Mouse (Mus musculus) kidney, embryonic 16.5 days (tissue): Measurements from ENCODE around the gene Arrdc3. TPM values are rescaled to one million over a fixed set of nuclear protein-coding genes. Genes with fewer than 3 reads are reported as not detected.
A peak's percentile ranks its signal among the peaks of the same experiment; 100 is the strongest.

Source experiments
- ATAC-seq: fragments of 200-750 bp; cut with Nextera tagmentation; 2 replicates; pipeline ENCODE4 v1.8.0; 2017; ENCODE audit warnings: moderate TSS enrichment; ENCODE audit not compliant: low FRiP score, low TSS enrichment
- H3K27ac ChIP-seq: fragments of 300-500 bp; sonication (generic); 2 replicates; pipeline ENCODE4 v1.5.1; 2014; ENCODE audit warnings: low read length
- H3K27me3 ChIP-seq: fragments of 300-500 bp; sonication (generic); 2 replicates; pipeline ENCODE4 v1.6.1; 2014; ENCODE audit warnings: low read length, control low read depth, mixed read lengths; ENCODE audit not compliant: insufficient read depth
- H3K36me3 ChIP-seq: fragments of 300-500 bp; sonication (generic); 2 replicates; pipeline ENCODE4 v1.6.1; 2014; ENCODE audit warnings: low read length, control low read depth, mixed read lengths; ENCODE audit not compliant: insufficient read depth
- H3K4me1 ChIP-seq: fragments of 300-500 bp; sonication (generic); 2 replicates; pipeline ENCODE4 v1.6.1; 2014; ENCODE audit warnings: low read length, control low read depth, mixed read lengths; ENCODE audit not compliant: insufficient read depth
- H3K4me2 ChIP-seq: fragments of 300-500 bp; sonication (generic); replicated peaks from 2 replicates; pipeline ENCODE4 v1.6.1; 2014; ENCODE audit warnings: low read depth, low read length
- H3K4me3 ChIP-seq: fragments of 300-500 bp; sonication (generic); 2 replicates; pipeline ENCODE4 v1.5.1; 2014; ENCODE audit warnings: mild to moderate bottlenecking, low read length
- H3K9ac ChIP-seq: fragments of 300-500 bp; sonication (generic); replicated peaks from 2 replicates; pipeline ENCODE4 v1.6.1; 2014; ENCODE audit warnings: low read length
- H3K9me3 ChIP-seq: fragments of 300-500 bp; sonication (generic); 2 replicates; pipeline ENCODE4 v1.6.1; 2016; ENCODE audit warnings: low read length, control low read depth
- WGBS: fragments of 180-500 bp; shearing (Covaris S2); extraction: QIAGEN DNeasy Blood & Tissue Kit; methylation state at CpG from one replicate; pipeline ENCODE4 v1.1.7; 2014; 5-methylcytosine and 5-hydroxymethylcytosine counted together
- polyA plus RNA-seq: library from polyadenylated mRNA; unstranded; fragments of >200 nt; fragmentation: Nextera tagmentation; extraction: Ambion mirVana; gene quantifications from 2 replicates; pipeline ENCODE4 v1.2.1, GENCODE M21; 2015

The Arrdc3 gene
- polyA plus RNA-seq, 1 experiment from 2014 or later: 64.4 TPM

DNA sequence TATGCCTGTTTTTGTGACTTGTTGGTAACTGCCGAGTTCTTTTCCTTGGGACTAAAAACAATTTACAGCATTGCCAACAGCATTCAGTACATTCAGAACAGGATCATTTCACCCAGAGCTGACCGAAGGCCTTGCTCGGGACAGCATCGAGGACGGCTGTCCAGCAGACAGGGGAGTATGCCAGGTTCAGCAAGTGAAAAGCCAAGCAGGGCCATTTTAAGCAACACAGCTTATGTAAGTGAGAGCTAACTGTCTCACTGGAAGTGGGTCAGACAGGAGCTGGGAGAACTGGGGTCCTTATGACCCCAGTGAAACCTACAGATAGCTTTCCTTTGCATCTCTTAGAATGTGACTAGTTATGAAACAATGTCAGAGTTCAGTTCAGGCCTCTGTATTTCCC is 57.2 kb downstream of the Arrdc3 start:
- H3K9me3 ChIP-seq: no peaks in the 10 kb centered on the region
- WGBS: 62% methylated on average over 5 of the region's 5 CpGs
- H3K27me3 ChIP-seq: no peaks in the 10 kb centered on the region
- no peak overlapping the region for H3K4me3 ChIP-seq
- no peak overlapping the region for H3K4me2 ChIP-seq
- H3K27ac ChIP-seq: no peak overlapping the region
- no peaks in the 10 kb centered on the region for H3K36me3 ChIP-seq
- ATAC-seq: no peak
- peaks cover 12% of the 10 kb centered on the region for H3K4me1 ChIP-seq
- H3K9ac ChIP-seq: no peak overlapping the region

DNA sequence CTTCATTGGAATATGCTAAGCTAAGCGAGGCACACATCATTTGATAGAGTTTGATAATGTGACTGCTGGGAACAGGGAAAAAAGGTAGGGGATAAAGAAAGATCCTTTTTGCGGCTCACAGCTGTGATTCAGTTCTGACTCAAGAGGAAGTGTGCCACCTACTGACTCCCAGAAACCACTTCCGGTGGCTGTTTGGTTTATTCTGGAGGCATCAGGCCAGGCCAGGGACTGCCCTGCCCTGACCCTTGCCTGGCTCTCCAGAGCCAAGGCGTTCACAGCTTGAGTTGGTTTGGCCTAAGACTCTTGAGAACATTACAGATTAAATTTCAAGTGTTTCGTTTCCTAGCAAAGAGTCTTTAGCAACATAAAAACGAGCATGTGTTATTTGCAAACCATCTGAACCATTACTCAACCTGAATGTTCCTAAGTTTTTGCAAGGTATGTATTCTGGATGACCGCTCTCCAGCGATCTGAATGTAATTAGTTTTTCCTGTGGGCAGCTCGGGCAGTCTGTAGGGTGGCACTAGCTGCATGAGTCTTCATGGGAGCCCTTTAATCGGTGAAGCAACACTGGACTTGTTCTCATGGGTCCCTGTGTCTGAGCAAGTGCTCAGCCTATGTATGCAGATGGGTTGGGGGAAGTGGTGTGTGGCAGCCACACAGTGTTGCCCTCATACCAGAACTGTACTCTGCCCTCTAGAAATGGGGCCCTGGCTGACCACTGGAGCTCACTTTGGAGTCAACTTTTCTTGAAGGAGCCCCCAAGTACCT is 57.9 kb downstream of the Arrdc3 start:
- no peak overlapping the region for H3K27ac ChIP-seq
- ATAC-seq: peak; percentile 62
- 49% methylated on average over 10 of the region's 10 CpGs for WGBS
- H3K4me2 ChIP-seq: no peak overlapping the region
- no peaks in the 10 kb centered on the region for H3K36me3 ChIP-seq
- H3K9me3 ChIP-seq: no peaks in the 10 kb centered on the region
- H3K27me3 ChIP-seq: no peaks in the 10 kb centered on the region
- no peak overlapping the region for H3K9ac ChIP-seq
- peaks cover 12% of the 10 kb centered on the region for H3K4me1 ChIP-seq
- no peak overlapping the region for H3K4me3 ChIP-seq

DNA sequence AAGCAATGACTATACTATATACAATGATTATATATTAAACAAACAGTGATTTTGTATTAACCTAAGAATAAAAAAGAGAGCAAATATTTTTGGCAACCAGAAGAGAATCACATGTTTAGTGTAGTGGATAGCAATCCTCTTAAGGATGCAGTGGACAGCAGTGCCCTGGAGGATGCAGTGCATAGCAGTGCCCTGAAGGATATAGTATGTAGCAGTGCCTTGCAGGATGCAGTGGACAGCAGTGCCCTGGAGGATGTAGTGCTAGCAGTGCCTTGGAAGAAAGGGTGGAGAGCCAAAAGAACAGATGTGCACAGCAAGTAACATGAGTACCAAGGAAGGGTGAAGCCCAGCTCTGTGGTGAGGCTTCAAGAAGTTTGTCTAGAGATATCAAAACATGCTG is 61.3 kb downstream of the Arrdc3 start:
- no peak overlapping the region for H3K9ac ChIP-seq
- H3K4me2 ChIP-seq: no peak overlapping the region
- ATAC-seq: no peak
- no peak overlapping the region for H3K27ac ChIP-seq
- H3K4me1 ChIP-seq: peaks cover 13% of the 10 kb centered on the region
- no peaks in the 10 kb centered on the region for H3K27me3 ChIP-seq
- H3K4me3 ChIP-seq: no peak overlapping the region
- H3K9me3 ChIP-seq: no peaks in the 10 kb centered on the region
- H3K36me3 ChIP-seq: no peaks in the 10 kb centered on the region
